Comparison of ENCODE assay signal across 8 mouse cellular contexts in genomic region chr5:135934481-135935175, GRCm38 (mm10). TPM values are rescaled to one million over a fixed set of nuclear protein-coding genes. Genes with fewer than 3 reads are reported as not detected.
DNase-seq lines count a peak whose midpoint lies in the region; ATAC-seq lines count a peak whose summit lies in the region.

Ywhag (minus strand) TSS chr5:135934616.

- peak within 1 kb of the TSS; percentile 76 for H3K4me3 ChIP-seq in brown adipose tissue, adult 24 weeks (ENCODE audit: insufficient read depth, low read depth, low read length)
- H3K4me3 ChIP-seq in heart, embryonic 13.5 days, result peak within 1 kb of the TSS; percentile 90
- H3K4me3 ChIP-seq in liver, embryonic 12.5 days, result peak within 1 kb of the TSS; percentile 97
- H3K4me3 ChIP-seq in stomach, embryonic 15.5 days (replicated peaks), result peak within 1 kb of the TSS; percentile 91

- H3K9ac ChIP-seq in heart, embryonic 13.5 days, result peak within 1 kb of the TSS; percentile 96
- peak within 1 kb of the TSS; percentile 95 for H3K9ac ChIP-seq in liver, embryonic 12.5 days
- peak within 1 kb of the TSS; percentile 88 for H3K9ac ChIP-seq in stomach, embryonic 15.5 days

- peak; percentile 96 for ATAC-seq in heart, embryonic 13.5 days (ENCODE audit: extremely low read depth, insufficient number of reproducible peaks, low FRiP score, low TSS enrichment)
- ATAC-seq in liver, embryonic 12.5 days, result peak; percentile 94
- peak; percentile 95 for ATAC-seq in stomach, embryonic 15.5 days (ENCODE audit: insufficient read depth, low FRiP score, low read depth)

- H3K36me3 ChIP-seq in heart, embryonic 13.5 days, result peaks cover 28% of the 10 kb centered on the region
- peaks cover 29% of the 10 kb centered on the region for H3K36me3 ChIP-seq in liver, embryonic 12.5 days
- peaks cover 18% of the 10 kb centered on the region for H3K36me3 ChIP-seq in stomach, embryonic 15.5 days

- H3K4me1 ChIP-seq in brown adipose tissue, adult 24 weeks (ENCODE audit: control insufficient read depth, insufficient read depth, insufficient read length, low read length), result no peaks in the 10 kb centered on the region; the same call in 1 of the 2 replicates
- H3K4me1 ChIP-seq in heart, embryonic 13.5 days, result peaks cover 39% of the 10 kb centered on the region
- peaks cover 41% of the 10 kb centered on the region for H3K4me1 ChIP-seq in liver, embryonic 12.5 days
- peaks cover 8% of the 10 kb centered on the region; the same call in 1 of the 2 replicates for H3K4me1 ChIP-seq in stomach, embryonic 15.5 days

- under 1% methylated on average over 48 of the region's 48 CpGs for WGBS in heart, embryonic 13.5 days
- WGBS in liver, embryonic 12.5 days (ENCODE audit: insufficient replicate concordance), result under 1% methylated on average over 48 of the region's 48 CpGs
- under 1% methylated on average over 48 of the region's 48 CpGs for WGBS in stomach, embryonic 15.5 days

- peak within 1 kb of the TSS; percentile 88 for H3K4me2 ChIP-seq in heart, embryonic 13.5 days
- peak within 1 kb of the TSS; percentile 85 for H3K4me2 ChIP-seq in liver, embryonic 12.5 days
- peak within 1 kb of the TSS; percentile 54 for H3K4me2 ChIP-seq in stomach, embryonic 15.5 days

- peak within 1 kb of the TSS; percentile 98 for H3K27ac ChIP-seq in brown adipose tissue, adult 24 weeks (replicated peaks; ENCODE audit: low read depth, low read length)
- H3K27ac ChIP-seq in heart, embryonic 13.5 days (replicated peaks), result peak within 1 kb of the TSS; percentile 97
- H3K27ac ChIP-seq in liver, embryonic 12.5 days, result peak within 1 kb of the TSS; percentile 99
- H3K27ac ChIP-seq in stomach, embryonic 15.5 days, result peak within 1 kb of the TSS; percentile 99

- DNase-seq in CD4-positive, CD25-positive, alpha-beta regulatory T cell, adult 2 months (ENCODE audit: low read depth, low spot score), result peak; percentile 98
- peak; percentile 74 for DNase-seq in fat pad, adult 2 months (ENCODE audit: extremely low read depth, low read depth, low spot score)
- peak; percentile 98 for DNase-seq in kidney, postnatal 10 days
- DNase-seq in natural killer cell, adult 2 months (ENCODE audit: low spot score in 2 of 2), result peak; percentile 98

- H3K9me3 ChIP-seq in heart, embryonic 13.5 days, result no peaks in the 10 kb centered on the region
- H3K9me3 ChIP-seq in liver, embryonic 12.5 days (replicated peaks), result no peaks in the 10 kb centered on the region
- no peaks in the 10 kb centered on the region for H3K9me3 ChIP-seq in stomach, embryonic 15.5 days

- no peaks in the 10 kb centered on the region for H3K27me3 ChIP-seq in heart, embryonic 13.5 days (replicated peaks)
- no peaks in the 10 kb centered on the region for H3K27me3 ChIP-seq in liver, embryonic 12.5 days (replicated peaks)
- H3K27me3 ChIP-seq in stomach, embryonic 15.5 days (replicated peaks), result no peaks in the 10 kb centered on the region

RNA-seq across cellular contexts. Expression of gene Ywhag, which starts in this region (rescaled TPM):
- polyA plus RNA-seq in brown adipose tissue, adult 24 weeks (2012; ENCODE audit: insufficient read depth, insufficient read length, missing spikeins), result 499 and 545 TPM in 2 replicates
- polyA plus RNA-seq in heart, embryonic 13.5 days (2015; fragmentation: Nextera tagmentation; extraction: Ambion mirVana), result 157 and 163 TPM in 2 replicates
- 121 and 128 TPM in 2 replicates for polyA plus RNA-seq in liver, embryonic 12.5 days (2016; fragmentation: Nextera tagmentation; extraction: Ambion mirVana)
- polyA plus RNA-seq in stomach, embryonic 15.5 days (2015; fragmentation: Nextera tagmentation; extraction: Ambion mirVana), result 167 and 173 TPM in 2 replicates

Comparison
In these comparisons a context has a peak if more than half of its experiments do, and no peak if none do; other contexts are left out.
1. Peak in every context shown above with its lines: DNase-seq, ATAC-seq, H3K4me3 ChIP-seq and H3K27ac ChIP-seq.